Mouse (Mus musculus): ENCODE measurements at regions not wholly inside any gene's neighbourhood (a gene's known extent, or its start where the extent isn't known, plus 50 kb on each side); places are given as distances from the start of the nearest gene placed in this dataset.

DNA sequence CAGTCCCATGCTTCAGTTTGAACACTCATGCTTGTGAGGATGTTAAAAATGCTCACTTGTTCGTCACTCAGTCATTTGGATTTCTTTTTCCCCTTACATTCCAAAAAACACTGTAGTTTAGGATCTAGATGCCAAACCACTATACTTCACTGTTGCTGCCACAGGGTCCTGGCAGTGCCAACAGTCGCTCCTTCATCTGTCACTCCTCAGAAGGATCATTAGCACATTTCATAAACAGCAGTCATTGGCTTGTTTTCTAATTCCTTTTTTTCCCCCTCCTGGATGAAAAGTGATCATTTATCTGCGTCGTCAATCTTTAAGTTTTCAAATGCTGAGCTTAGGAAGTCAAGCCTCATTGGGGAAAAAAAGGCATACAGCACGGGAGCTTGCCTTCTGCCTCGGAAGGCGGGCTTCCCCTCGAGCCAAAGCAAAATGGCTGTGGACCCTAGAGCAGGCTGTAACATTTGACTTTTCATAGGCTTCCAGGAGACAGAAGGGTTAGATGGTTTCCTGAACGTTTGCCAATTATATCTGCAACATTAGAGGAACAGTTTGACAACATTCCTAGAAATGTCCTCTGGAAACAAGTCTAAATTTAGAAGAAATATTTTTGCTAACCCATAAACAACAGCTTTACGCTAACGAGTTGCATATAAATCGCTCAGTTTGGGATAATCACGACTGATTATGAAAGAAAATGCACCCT is 95.6 kb upstream of the Fat1 start:
- H3K27me3 ChIP-seq (ENCODE audit: control insufficient read depth, insufficient read depth, low read length) = no peaks in the 10 kb centered on the region
- H3K4me1 ChIP-seq (ENCODE audit: control insufficient read depth, insufficient read depth) = no peaks in the 10 kb centered on the region
- H3K9me3 ChIP-seq (replicated peaks; ENCODE audit: control insufficient read depth, low read length) = 0 out of 2 replicates have a peak, but pooled peaks cover 2% of the 10 kb centered on the region
- no peak overlapping the region for H3K27ac ChIP-seq (ENCODE audit: low read depth)
- 68% methylated on average over 13 of the region's 13 CpGs for WGBS
- TF ChIP-seq EP300 (IDR thresholded peaks at IDR 0.05; ENCODE audit: low read depth) (no peak), CTCF (IDR thresholded peaks at IDR 0.05; ENCODE audit: low read depth) (no peak)
- H3K4me3 ChIP-seq (ENCODE audit: low read depth, low read length) = no peak overlapping the region
- DNase-seq (ENCODE audit: low spot score) = no peak
- H3K36me3 ChIP-seq (replicated peaks; ENCODE audit: control insufficient read depth, insufficient read depth, low read length) = no peaks in the 10 kb centered on the region
- H3K4me2 ChIP-seq (ENCODE audit: low read depth, low read length) = no peak overlapping the region
- no peak for ATAC-seq (ENCODE audit: insufficient read depth, low read depth)
- no peak overlapping the region for H3K9ac ChIP-seq (replicated peaks; ENCODE audit: low read depth, low read length)

DNA sequence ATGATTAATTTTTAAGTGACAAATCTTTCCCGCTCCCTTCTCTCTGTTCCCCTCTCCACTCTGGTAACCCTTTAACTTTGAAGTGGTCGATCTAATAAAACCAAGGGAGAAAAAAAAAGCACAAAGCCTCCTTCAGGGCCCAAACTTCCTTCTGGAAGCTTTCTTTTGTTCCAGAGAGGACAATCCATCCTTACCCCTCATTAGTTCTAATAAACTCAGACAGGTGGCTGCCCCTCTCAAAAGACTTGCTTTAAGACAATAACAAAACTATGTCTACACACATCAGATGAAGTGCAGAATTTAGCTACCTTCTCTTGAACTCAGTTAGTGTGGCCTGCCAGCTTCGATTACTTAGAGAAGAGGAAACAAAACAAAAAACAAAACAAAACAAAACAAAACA is 94.6 kb upstream of the Fat1 start:
- 73% methylated on average over 3 of the region's 3 CpGs for WGBS
- Histone ChIP-seq H3K36me3 (replicated peaks; ENCODE audit: control insufficient read depth, insufficient read depth, low read length) (no peaks in the 10 kb centered on the region), H3K27me3 (ENCODE audit: control insufficient read depth, insufficient read depth, low read length) (no peaks in the 10 kb centered on the region), H3K4me1 (ENCODE audit: control insufficient read depth, insufficient read depth) (no peaks in the 10 kb centered on the region), H3K9me3 (replicated peaks; ENCODE audit: control insufficient read depth, low read length) (0 out of 2 replicates have a peak, but pooled peaks cover 2% of the 10 kb centered on the region), H3K27ac (ENCODE audit: low read depth) (no peak overlapping the region), H3K4me3 (ENCODE audit: low read depth, low read length) (no peak overlapping the region), H3K9ac (replicated peaks; ENCODE audit: low read depth, low read length) (no peak overlapping the region), H3K4me2 (ENCODE audit: low read depth, low read length) (no peak overlapping the region)
- DNase-seq (ENCODE audit: low spot score) (no peak), ATAC-seq (ENCODE audit: insufficient read depth, low read depth) (no peak)
- no peak for TF ChIP-seq CTCF (IDR thresholded peaks at IDR 0.05; ENCODE audit: low read depth)
- no peak for TF ChIP-seq EP300 (IDR thresholded peaks at IDR 0.05; ENCODE audit: low read depth)

DNA sequence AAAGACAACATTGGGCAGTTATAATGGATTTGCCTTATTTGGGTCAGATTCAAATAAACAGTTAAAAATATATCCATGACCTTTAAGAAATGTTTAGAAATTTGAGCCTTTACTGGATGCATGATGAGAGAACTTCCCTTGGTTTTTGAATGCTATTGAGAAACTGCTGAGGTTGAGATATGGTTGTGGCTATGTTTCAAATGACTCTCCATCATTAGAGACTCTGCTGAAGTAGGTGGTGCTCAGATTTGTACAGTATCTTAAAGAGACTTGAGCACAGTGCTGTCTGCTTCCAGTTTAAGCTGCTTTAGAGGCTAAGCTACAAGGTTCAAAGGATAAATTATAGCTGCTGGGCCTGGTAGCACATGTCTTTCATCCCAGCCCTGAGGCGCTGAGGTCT is 90.9 kb upstream of the Fat1 start:
- ATAC-seq (ENCODE audit: insufficient read depth, low read depth) (no peak), DNase-seq (ENCODE audit: low spot score) (no peak)
- no peak overlapping the region for H3K4me3 ChIP-seq (ENCODE audit: low read depth, low read length)
- no peaks in the 10 kb centered on the region for H3K4me1 ChIP-seq (ENCODE audit: control insufficient read depth, insufficient read depth)
- H3K27ac ChIP-seq (ENCODE audit: low read depth) = no peak overlapping the region
- TF ChIP-seq CTCF (IDR thresholded peaks at IDR 0.05; ENCODE audit: low read depth) (no peak), EP300 (IDR thresholded peaks at IDR 0.05; ENCODE audit: low read depth) (no peak)
- whole genome bisulfite sequencing = 84% methylated on average over 1 of the region's 1 CpGs
- H3K27me3 ChIP-seq (ENCODE audit: control insufficient read depth, insufficient read depth, low read length) = no peaks in the 10 kb centered on the region
- no peaks in the 10 kb centered on the region for H3K36me3 ChIP-seq (replicated peaks; ENCODE audit: control insufficient read depth, insufficient read depth, low read length)
- no peak overlapping the region for H3K9ac ChIP-seq (replicated peaks; ENCODE audit: low read depth, low read length)
- H3K4me2 ChIP-seq (ENCODE audit: low read depth, low read length) = no peak overlapping the region
- H3K9me3 ChIP-seq (replicated peaks; ENCODE audit: control insufficient read depth, low read length) = no peaks in the 10 kb centered on the region

DNA sequence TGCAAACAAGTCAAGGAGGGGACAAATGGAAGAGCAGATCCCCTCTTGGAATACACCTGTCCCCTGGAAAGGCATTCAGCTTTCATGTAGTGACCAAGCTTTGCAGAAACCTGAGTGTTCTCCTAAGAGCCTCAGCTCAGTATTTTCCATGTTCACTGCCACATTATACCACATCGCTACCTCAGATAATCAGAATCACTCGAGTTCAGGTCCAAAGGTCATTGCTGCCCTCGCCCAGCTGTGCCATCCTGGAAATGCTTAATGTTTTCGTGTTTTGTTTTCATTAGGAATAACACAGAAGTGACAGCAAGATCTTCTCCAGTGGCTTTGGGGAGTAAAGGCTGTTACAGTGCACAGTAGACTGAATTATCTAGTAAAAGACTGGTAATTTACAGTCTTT is 83.0 kb upstream of the Fat1 start:
- Histone ChIP-seq H3K27ac (ENCODE audit: low read depth) (no peak overlapping the region), H3K9me3 (replicated peaks; ENCODE audit: control insufficient read depth, low read length) (no peaks in the 10 kb centered on the region), H3K9ac (replicated peaks; ENCODE audit: low read depth, low read length) (no peak overlapping the region), H3K4me1 (ENCODE audit: control insufficient read depth, insufficient read depth) (no peaks in the 10 kb centered on the region), H3K36me3 (replicated peaks; ENCODE audit: control insufficient read depth, insufficient read depth, low read length) (no peaks in the 10 kb centered on the region), H3K4me3 (ENCODE audit: low read depth, low read length) (no peak overlapping the region), H3K4me2 (ENCODE audit: low read depth, low read length) (no peak overlapping the region), H3K27me3 (ENCODE audit: control insufficient read depth, insufficient read depth, low read length) (no peaks in the 10 kb centered on the region)
- no peak for DNase-seq (ENCODE audit: low spot score)
- TF ChIP-seq CTCF (IDR thresholded peaks at IDR 0.05; ENCODE audit: low read depth) (no peak), EP300 (IDR thresholded peaks at IDR 0.05; ENCODE audit: low read depth) (no peak)
- 69% methylated on average over 4 of the region's 4 CpGs for WGBS
- ATAC-seq (ENCODE audit: insufficient read depth, low read depth) = no peak

DNA sequence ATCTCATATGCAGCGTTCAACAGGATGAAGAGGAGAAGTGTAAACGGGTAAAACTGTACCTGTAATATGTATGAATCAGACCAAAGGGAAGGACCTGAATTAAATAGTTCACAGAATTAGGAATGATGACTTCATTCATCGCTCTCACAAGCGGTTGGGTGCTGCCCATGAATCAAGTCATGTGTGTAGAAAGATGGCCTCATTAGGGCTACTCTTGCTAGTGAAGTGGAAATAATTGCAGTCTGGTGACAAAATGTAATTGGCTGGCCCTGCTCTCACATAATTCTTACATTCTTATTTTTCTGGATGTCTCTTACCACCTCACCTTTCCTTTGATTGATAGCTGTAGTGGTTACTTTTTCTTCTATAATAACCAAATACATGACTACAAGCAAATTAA is 80.1 kb upstream of the Fat1 start:
- no peak for TF ChIP-seq EP300 (IDR thresholded peaks at IDR 0.05; ENCODE audit: low read depth)
- no peak for TF ChIP-seq CTCF (IDR thresholded peaks at IDR 0.05; ENCODE audit: low read depth)
- Histone ChIP-seq H3K27me3 (ENCODE audit: control insufficient read depth, insufficient read depth, low read length) (no peaks in the 10 kb centered on the region), H3K27ac (ENCODE audit: low read depth) (no peak overlapping the region), H3K4me3 (ENCODE audit: low read depth, low read length) (no peak overlapping the region), H3K4me2 (ENCODE audit: low read depth, low read length) (no peak overlapping the region), H3K9ac (replicated peaks; ENCODE audit: low read depth, low read length) (no peak overlapping the region), H3K4me1 (ENCODE audit: control insufficient read depth, insufficient read depth) (no peaks in the 10 kb centered on the region), H3K9me3 (replicated peaks; ENCODE audit: control insufficient read depth, low read length) (no peaks in the 10 kb centered on the region), H3K36me3 (replicated peaks; ENCODE audit: control insufficient read depth, insufficient read depth, low read length) (no peaks in the 10 kb centered on the region)
- 87% methylated on average over 4 of the region's 4 CpGs for WGBS
- DNase-seq (ENCODE audit: low spot score) (no peak), ATAC-seq (ENCODE audit: insufficient read depth, low read depth) (no peak)

DNA sequence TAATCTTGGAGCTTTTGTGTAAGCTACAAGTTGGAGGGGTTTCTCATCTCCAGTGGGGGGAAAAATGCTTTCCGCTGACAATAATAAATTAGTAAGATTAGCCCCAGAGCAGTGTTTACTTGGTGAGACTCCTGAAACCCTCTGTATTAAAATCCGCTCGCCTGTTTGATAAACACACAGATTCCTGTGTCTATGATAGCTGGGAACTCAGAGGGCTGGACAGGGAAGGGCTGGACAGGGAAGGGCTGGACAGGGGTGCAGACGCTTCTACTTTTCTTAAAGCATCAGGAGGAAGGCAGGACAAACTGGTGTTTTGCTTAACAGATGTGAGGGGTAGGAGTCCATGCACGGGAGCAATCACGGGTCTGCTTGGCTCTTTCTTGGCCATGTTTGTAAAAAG is 68.0 kb upstream of the Fat1 start:
- ATAC-seq (ENCODE audit: insufficient read depth, low read depth) (no peak), DNase-seq (ENCODE audit: low spot score) (no peak)
- H3K27me3 ChIP-seq (ENCODE audit: control insufficient read depth, insufficient read depth, low read length) = no peaks in the 10 kb centered on the region
- no peak overlapping the region for H3K4me3 ChIP-seq (ENCODE audit: low read depth, low read length)
- TF ChIP-seq CTCF (IDR thresholded peaks at IDR 0.05; ENCODE audit: low read depth) (no peak), EP300 (IDR thresholded peaks at IDR 0.05; ENCODE audit: low read depth) (no peak)
- H3K4me1 ChIP-seq (ENCODE audit: control insufficient read depth, insufficient read depth) = no peaks in the 10 kb centered on the region
- 66% methylated on average over 6 of the region's 6 CpGs for WGBS
- H3K9ac ChIP-seq (replicated peaks; ENCODE audit: low read depth, low read length) = no peak overlapping the region
- H3K27ac ChIP-seq (ENCODE audit: low read depth) = no peak overlapping the region
- H3K9me3 ChIP-seq (replicated peaks; ENCODE audit: control insufficient read depth, low read length) = no peaks in the 10 kb centered on the region
- H3K36me3 ChIP-seq (replicated peaks; ENCODE audit: control insufficient read depth, insufficient read depth, low read length) = no peaks in the 10 kb centered on the region
- no peak overlapping the region for H3K4me2 ChIP-seq (ENCODE audit: low read depth, low read length)

Data from heart, postnatal 0 days (tissue).